Mouse (Mus musculus): Measurements from ENCODE around the gene Krtap9-5. TPM values are rescaled to one million over a fixed set of nuclear protein-coding genes. Genes with fewer than 3 reads are reported as not detected.

Gene Krtap9-5
- not detected in 2 replicates for polyA plus RNA-seq (2011; ENCODE audit: insufficient read depth, insufficient read length, low read depth, missing spikeins)

DNA sequence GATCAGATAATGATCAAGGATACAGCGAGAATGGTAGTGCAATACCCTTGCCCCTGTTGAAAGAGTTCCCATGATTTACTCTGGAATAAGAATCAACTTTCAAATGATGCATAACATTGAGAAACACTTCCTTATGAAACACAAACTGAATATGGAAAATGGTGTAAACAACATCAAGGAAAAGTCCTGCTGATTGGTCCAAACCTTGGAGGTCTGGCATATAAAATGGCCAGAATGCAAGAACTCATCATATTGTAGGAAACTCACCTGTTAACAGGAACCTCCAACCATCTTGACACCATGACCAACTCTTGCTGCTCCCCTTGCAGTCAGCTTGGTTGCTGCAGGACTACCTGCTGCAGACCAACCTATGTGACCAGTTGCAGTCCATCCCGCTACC is at the start of gene Krtap9-5:
TSS of gene Krtap9-5 (plus strand) at position 301 of the 400 bp plus-strand sequence.
- Histone ChIP-seq H3K36me3 (ENCODE audit: control insufficient read depth, insufficient read depth, low read length, poor library complexity, severe bottlenecking) (no peaks in the 10 kb centered on the region), H3K9me3 (replicated peaks; ENCODE audit: control insufficient read depth, insufficient read depth, low read length, poor library complexity, severe bottlenecking) (no peaks in the 10 kb centered on the region), H3K27ac (ENCODE audit: insufficient read depth, low read length) (no peak within 1 kb of the TSS), H3K27me3 (ENCODE audit: control insufficient read depth, insufficient read depth, low read length, poor library complexity, severe bottlenecking) (no peaks in the 10 kb centered on the region; the same call in 1 of the 2 replicates), H3K9ac (ENCODE audit: low read depth, poor library complexity, severe bottlenecking) (no peak within 1 kb of the TSS), H3K4me1 (ENCODE audit: control insufficient read depth, insufficient read depth, low read length) (no peaks in the 10 kb centered on the region), H3K4me3 (ENCODE audit: low read depth, low read length) (no peak within 1 kb of the TSS)
- no peak for TF ChIP-seq EP300 (IDR thresholded peaks at IDR 0.05; ENCODE audit: insufficient read depth, low read depth, low read length)
- no peak for TF ChIP-seq CTCF (IDR thresholded peaks at IDR 0.05; ENCODE audit: low read depth, low read length)
- no peak for TF ChIP-seq POLR2A (IDR thresholded peaks at IDR 0.05; ENCODE audit: insufficient read depth, low read length)

- H3K36me3 ChIP-seq (ENCODE audit: control insufficient read depth, insufficient read depth, low read length, poor library complexity, severe bottlenecking) = no peaks in the 10 kb centered on the region
- H3K4me1 ChIP-seq (ENCODE audit: control insufficient read depth, insufficient read depth, low read length) = no peaks in the 10 kb centered on the region
- no peak within 1 kb of the TSS for H3K27ac ChIP-seq (ENCODE audit: insufficient read depth, low read length)
- H3K9me3 ChIP-seq (replicated peaks; ENCODE audit: control insufficient read depth, insufficient read depth, low read length, poor library complexity, severe bottlenecking) = no peaks in the 10 kb centered on the region
- no peak within 1 kb of the TSS for H3K4me3 ChIP-seq (ENCODE audit: low read depth, low read length)
- no peak for TF ChIP-seq POLR2A (IDR thresholded peaks at IDR 0.05; ENCODE audit: insufficient read depth, low read length)
- TF ChIP-seq CTCF (IDR thresholded peaks at IDR 0.05; ENCODE audit: low read depth, low read length) = no peak
- TF ChIP-seq EP300 (IDR thresholded peaks at IDR 0.05; ENCODE audit: insufficient read depth, low read depth, low read length) = no peak
- no peak within 1 kb of the TSS for H3K9ac ChIP-seq (ENCODE audit: low read depth, poor library complexity, severe bottlenecking)
- H3K27me3 ChIP-seq (ENCODE audit: control insufficient read depth, insufficient read depth, low read length, poor library complexity, severe bottlenecking) = no peaks in the 10 kb centered on the region
These were observed 40.7 kb upstream of the Krtap9-5 start, which contains the start of gene Krtap31-1 for GRCm38 (mm10) chr11:99907620-99908019. Gene Krtap31-1, plus strand, starts transcription at chr11:99907920.

DNA sequence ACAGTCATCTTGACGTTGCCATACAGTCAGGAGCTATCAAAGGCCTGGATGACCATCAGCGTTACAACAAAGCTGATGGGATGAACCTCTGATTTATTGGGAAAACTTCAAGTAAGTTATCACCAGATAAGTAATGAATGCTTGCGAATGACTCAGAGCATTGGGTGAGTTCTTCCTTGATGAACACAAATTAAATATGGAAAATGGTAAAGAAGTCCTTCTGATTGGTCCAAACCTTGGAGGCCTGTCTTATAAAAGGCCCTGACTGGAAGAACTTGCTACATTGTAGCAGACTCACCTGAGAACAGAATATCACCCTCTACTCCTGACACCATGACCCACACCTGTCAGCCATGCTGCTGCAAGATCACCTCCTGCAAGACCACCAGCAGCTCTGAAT is 33.8 kb upstream of the Krtap9-5 start, which contains the start of gene Gm11565:
TSS of gene Gm11565 (plus strand) at position 301 of the 400 bp plus-strand sequence.
- H3K36me3 ChIP-seq (ENCODE audit: control insufficient read depth, insufficient read depth, low read length, poor library complexity, severe bottlenecking) = no peaks in the 10 kb centered on the region
- TF ChIP-seq CTCF (IDR thresholded peaks at IDR 0.05; ENCODE audit: low read depth, low read length) = no peak
- no peak for TF ChIP-seq POLR2A (IDR thresholded peaks at IDR 0.05; ENCODE audit: insufficient read depth, low read length)
- no peak for TF ChIP-seq EP300 (IDR thresholded peaks at IDR 0.05; ENCODE audit: insufficient read depth, low read depth, low read length)
- H3K9ac ChIP-seq (ENCODE audit: low read depth, poor library complexity, severe bottlenecking) = no peak within 1 kb of the TSS
- H3K27ac ChIP-seq (ENCODE audit: insufficient read depth, low read length) = no peak within 1 kb of the TSS
- H3K4me1 ChIP-seq (ENCODE audit: control insufficient read depth, insufficient read depth, low read length) = no peaks in the 10 kb centered on the region
- H3K4me3 ChIP-seq (ENCODE audit: low read depth, low read length) = no peak within 1 kb of the TSS
- no peaks in the 10 kb centered on the region for H3K27me3 ChIP-seq (ENCODE audit: control insufficient read depth, insufficient read depth, low read length, poor library complexity, severe bottlenecking)
- no peaks in the 10 kb centered on the region for H3K9me3 ChIP-seq (replicated peaks; ENCODE audit: control insufficient read depth, insufficient read depth, low read length, poor library complexity, severe bottlenecking)

- H3K4me3 ChIP-seq (ENCODE audit: low read depth, low read length) = no peak within 1 kb of the TSS
- H3K9me3 ChIP-seq (replicated peaks; ENCODE audit: control insufficient read depth, insufficient read depth, low read length, poor library complexity, severe bottlenecking) = no peaks in the 10 kb centered on the region
- TF ChIP-seq EP300 (IDR thresholded peaks at IDR 0.05; ENCODE audit: insufficient read depth, low read depth, low read length) (no peak), CTCF (IDR thresholded peaks at IDR 0.05; ENCODE audit: low read depth, low read length) (no peak), POLR2A (IDR thresholded peaks at IDR 0.05; ENCODE audit: insufficient read depth, low read length) (no peak)
These were observed 12.3 kb upstream of the Krtap9-5 start, which contains the start of gene Krtap31-2 for GRCm38 (mm10) chr11:99935991-99936390. Gene Krtap31-2, plus strand, starts transcription at chr11:99936291.

GRCm38 (mm10) chr11:99937751-99938264 is 10.5 kb upstream of the Krtap9-5 start:
- Histone ChIP-seq H3K36me3 (ENCODE audit: control insufficient read depth, insufficient read depth, low read length, poor library complexity, severe bottlenecking) (no peaks in the 10 kb centered on the region), H3K4me1 (ENCODE audit: control insufficient read depth, insufficient read depth, low read length) (peaks cover 1% of the 10 kb centered on the region), H3K4me3 (ENCODE audit: low read depth, low read length) (no peak overlapping the region), H3K9me3 (replicated peaks; ENCODE audit: control insufficient read depth, insufficient read depth, low read length, poor library complexity, severe bottlenecking) (no peaks in the 10 kb centered on the region), H3K27ac (ENCODE audit: insufficient read depth, low read length) (no peak overlapping the region), H3K9ac (ENCODE audit: low read depth, poor library complexity, severe bottlenecking) (no peak overlapping the region), H3K27me3 (ENCODE audit: control insufficient read depth, insufficient read depth, low read length, poor library complexity, severe bottlenecking) (no peaks in the 10 kb centered on the region)
- TF ChIP-seq CTCF (IDR thresholded peaks at IDR 0.05; ENCODE audit: low read depth, low read length) (no peak), POLR2A (IDR thresholded peaks at IDR 0.05; ENCODE audit: insufficient read depth, low read length) (no peak), EP300 (IDR thresholded peaks at IDR 0.05; ENCODE audit: insufficient read depth, low read depth, low read length) (no peak)

More at GRCm38 (mm10) chr11:99935991-99936390, 12.3 kb upstream of the Krtap9-5 start, which contains the start of gene Krtap31-2:
- H3K27ac ChIP-seq (ENCODE audit: insufficient read depth, low read length) = no peak within 1 kb of the TSS
- no peak within 1 kb of the TSS for H3K9ac ChIP-seq (ENCODE audit: low read depth, poor library complexity, severe bottlenecking)
- H3K36me3 ChIP-seq (ENCODE audit: control insufficient read depth, insufficient read depth, low read length, poor library complexity, severe bottlenecking) = no peaks in the 10 kb centered on the region
- H3K4me1 ChIP-seq (ENCODE audit: control insufficient read depth, insufficient read depth, low read length) = peaks cover 1% of the 10 kb centered on the region
- H3K27me3 ChIP-seq (ENCODE audit: control insufficient read depth, insufficient read depth, low read length, poor library complexity, severe bottlenecking) = no peaks in the 10 kb centered on the region

DNA sequence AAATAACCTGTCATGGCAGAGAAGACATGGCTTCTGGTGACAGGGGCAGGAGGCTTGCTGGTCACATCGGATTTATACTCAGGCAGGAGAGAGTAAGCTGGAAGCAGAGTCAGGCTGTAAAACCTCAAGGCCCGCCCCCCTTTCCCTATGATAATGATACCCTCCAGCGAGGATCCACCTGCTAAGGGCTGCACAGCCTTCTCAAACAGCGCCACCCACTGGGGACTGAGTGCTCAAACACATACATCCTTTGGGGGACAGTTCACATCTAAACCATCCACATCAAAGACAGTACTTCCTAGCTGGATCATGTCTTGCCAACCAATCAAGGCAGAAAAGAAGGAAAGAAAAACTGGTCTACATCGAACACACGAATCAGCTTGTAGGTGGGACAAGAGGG is 15.9 kb downstream of the Krtap9-5 start:
- H3K9me3 ChIP-seq (replicated peaks; ENCODE audit: control insufficient read depth, insufficient read depth, low read length, poor library complexity, severe bottlenecking) = no peaks in the 10 kb centered on the region
- H3K4me1 ChIP-seq (ENCODE audit: control insufficient read depth, insufficient read depth, low read length) = no peaks in the 10 kb centered on the region
- H3K9ac ChIP-seq (ENCODE audit: low read depth, poor library complexity, severe bottlenecking) = no peak overlapping the region
- no peaks in the 10 kb centered on the region for H3K27me3 ChIP-seq (ENCODE audit: control insufficient read depth, insufficient read depth, low read length, poor library complexity, severe bottlenecking)
- H3K4me3 ChIP-seq (ENCODE audit: low read depth, low read length) = no peak overlapping the region
- H3K36me3 ChIP-seq (ENCODE audit: control insufficient read depth, insufficient read depth, low read length, poor library complexity, severe bottlenecking) = no peaks in the 10 kb centered on the region
- TF ChIP-seq CTCF (IDR thresholded peaks at IDR 0.05; ENCODE audit: low read depth, low read length) (peak; percentile 56), POLR2A (IDR thresholded peaks at IDR 0.05; ENCODE audit: insufficient read depth, low read length) (no peak), EP300 (IDR thresholded peaks at IDR 0.05; ENCODE audit: insufficient read depth, low read depth, low read length) (no peak)
- no peak overlapping the region for H3K27ac ChIP-seq (ENCODE audit: insufficient read depth, low read length)

Measured in ES-Bruce4 (cell line).